Mouse (Mus musculus): ENCODE results near the gene Tha1. TPM values are rescaled to one million over a fixed set of nuclear protein-coding genes. Genes with fewer than 3 reads are reported as not detected.

Tha1 gene
- polyA plus RNA-seq, 1 experiment: 9.0 TPM

DNA sequence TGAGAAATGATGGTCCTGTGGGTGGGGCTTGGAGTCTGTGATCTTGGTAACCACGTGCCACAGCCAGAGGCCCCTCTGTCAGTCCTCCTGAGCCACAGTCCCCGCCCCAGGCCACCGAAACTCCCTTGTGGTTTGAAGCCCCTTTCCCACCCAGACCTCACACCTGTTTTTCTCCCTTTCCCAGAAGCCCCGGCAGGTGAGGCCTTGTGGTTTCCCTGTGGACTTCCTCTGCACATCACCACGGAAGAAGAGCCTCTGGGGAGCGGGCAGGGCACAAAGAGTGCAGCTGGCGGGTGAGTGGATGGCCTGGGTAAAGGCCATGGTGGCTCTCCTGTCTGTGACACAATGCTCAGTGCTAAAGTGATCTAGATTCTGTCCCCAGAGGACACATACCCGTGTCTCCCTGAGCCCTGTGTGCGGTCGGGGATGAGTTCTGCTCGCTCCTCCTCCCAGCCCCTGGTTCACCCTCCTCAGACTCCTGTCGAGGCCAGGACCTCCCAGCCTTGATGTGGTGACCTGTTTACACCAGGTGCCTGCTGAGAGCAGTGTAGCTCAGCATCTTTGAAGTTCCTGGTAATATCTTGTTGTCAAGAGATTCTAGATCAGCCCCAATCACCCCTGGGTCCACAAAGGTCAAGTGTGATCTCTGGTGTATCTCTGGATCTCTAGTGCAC is 1.2 kb downstream of the Tha1 start:
- H3K4me3 ChIP-seq (ENCODE audit: insufficient read depth, low read length): no peak overlapping the region; the same call in 1 of the 2 replicates
- no peak for TF ChIP-seq CTCF (IDR thresholded peaks at IDR 0.05; ENCODE audit: extremely low read depth, insufficient read depth, low read length)
- TF ChIP-seq POLR2A (IDR thresholded peaks at IDR 0.05; ENCODE audit: extremely low read depth, insufficient read depth, low read length): no peak
- no peak overlapping the region for H3K27ac ChIP-seq (ENCODE audit: insufficient read depth, low read length)
- peaks cover 2% of the 10 kb centered on the region; the same call in 1 of the 2 replicates for H3K4me1 ChIP-seq (ENCODE audit: control insufficient read depth, insufficient read depth, low read length)

GRCm38 (mm10) chr11:117871376-117871775 is 1.9 kb downstream of the Tha1 start:
- no peak for TF ChIP-seq CTCF (IDR thresholded peaks at IDR 0.05; ENCODE audit: extremely low read depth, insufficient read depth, low read length)
- no peak for TF ChIP-seq POLR2A (IDR thresholded peaks at IDR 0.05; ENCODE audit: extremely low read depth, insufficient read depth, low read length)
- Histone ChIP-seq H3K4me1 (ENCODE audit: control insufficient read depth, insufficient read depth, low read length) (peaks cover 2% of the 10 kb centered on the region; the same call in 1 of the 2 replicates), H3K4me3 (ENCODE audit: insufficient read depth, low read length) (no peak overlapping the region), H3K27ac (ENCODE audit: insufficient read depth, low read length) (no peak overlapping the region)

DNA sequence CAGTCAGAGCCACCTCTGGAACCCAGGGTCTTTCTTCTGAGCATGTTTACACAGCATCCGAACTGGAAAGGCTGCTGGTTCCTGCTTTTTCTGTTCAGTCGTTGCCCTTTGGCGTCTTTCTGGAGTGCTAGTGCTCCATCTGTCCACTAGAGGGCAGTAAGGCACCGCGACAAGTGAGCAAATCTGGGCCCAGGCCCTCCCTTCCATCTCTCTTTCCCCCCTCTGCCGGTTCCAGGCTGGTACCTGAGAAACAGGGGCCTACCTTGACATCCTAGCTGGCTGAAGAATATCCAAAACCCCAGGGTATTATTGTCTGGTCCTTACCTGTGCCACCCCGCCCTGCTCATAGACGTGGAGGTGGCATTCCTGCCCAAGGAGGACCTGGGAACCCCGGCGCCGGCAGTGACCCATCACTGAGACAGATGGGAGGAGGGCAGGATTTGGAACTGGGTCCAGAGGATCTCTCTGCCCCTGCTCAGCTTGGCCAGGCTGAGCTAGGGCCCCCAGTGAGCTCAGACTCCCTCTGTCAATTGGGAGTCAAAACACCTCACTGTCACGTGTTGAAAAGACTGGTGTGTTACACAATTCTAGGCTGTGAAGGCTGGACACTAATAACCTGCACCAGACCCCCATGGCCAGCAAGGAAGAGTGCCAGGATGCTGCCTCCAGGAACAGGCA is 2.5 kb downstream of the Tha1 start:
- TF ChIP-seq POLR2A (IDR thresholded peaks at IDR 0.05; ENCODE audit: extremely low read depth, insufficient read depth, low read length) (no peak), CTCF (IDR thresholded peaks at IDR 0.05; ENCODE audit: extremely low read depth, insufficient read depth, low read length) (peak; percentile 98)
- Histone ChIP-seq H3K4me3 (ENCODE audit: insufficient read depth, low read length) (no peak overlapping the region), H3K4me1 (ENCODE audit: control insufficient read depth, insufficient read depth, low read length) (peaks cover 2% of the 10 kb centered on the region; the same call in 1 of the 2 replicates), H3K27ac (ENCODE audit: insufficient read depth, low read length) (no peak overlapping the region)

DNA sequence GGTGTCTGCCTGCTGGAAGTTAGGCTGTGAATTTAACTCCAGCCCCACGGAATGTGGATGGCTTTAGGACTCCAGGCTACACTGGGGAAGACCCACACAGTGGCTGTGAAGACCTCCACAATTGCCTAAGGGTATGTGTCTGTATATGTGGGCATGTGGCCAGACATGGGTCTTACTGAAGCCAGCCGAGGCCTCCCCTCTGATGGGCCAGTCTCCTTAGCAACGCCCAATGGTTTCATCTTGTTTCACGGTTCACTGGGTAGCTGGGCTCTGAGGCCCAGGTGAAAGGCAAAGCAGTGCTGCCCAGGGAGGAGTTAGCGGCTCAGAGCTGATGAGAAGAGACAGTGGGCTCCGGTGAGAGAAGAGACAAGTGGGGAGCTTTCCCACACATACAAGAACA is 7.3 kb downstream of the Tha1 start:
- Histone ChIP-seq H3K27ac (ENCODE audit: insufficient read depth, low read length) (no peak overlapping the region), H3K4me3 (ENCODE audit: insufficient read depth, low read length) (no peak overlapping the region), H3K4me1 (ENCODE audit: control insufficient read depth, insufficient read depth, low read length) (no peaks in the 10 kb centered on the region)
- TF ChIP-seq CTCF (IDR thresholded peaks at IDR 0.05; ENCODE audit: extremely low read depth, insufficient read depth, low read length) (no peak), POLR2A (IDR thresholded peaks at IDR 0.05; ENCODE audit: extremely low read depth, insufficient read depth, low read length) (no peak)

DNA sequence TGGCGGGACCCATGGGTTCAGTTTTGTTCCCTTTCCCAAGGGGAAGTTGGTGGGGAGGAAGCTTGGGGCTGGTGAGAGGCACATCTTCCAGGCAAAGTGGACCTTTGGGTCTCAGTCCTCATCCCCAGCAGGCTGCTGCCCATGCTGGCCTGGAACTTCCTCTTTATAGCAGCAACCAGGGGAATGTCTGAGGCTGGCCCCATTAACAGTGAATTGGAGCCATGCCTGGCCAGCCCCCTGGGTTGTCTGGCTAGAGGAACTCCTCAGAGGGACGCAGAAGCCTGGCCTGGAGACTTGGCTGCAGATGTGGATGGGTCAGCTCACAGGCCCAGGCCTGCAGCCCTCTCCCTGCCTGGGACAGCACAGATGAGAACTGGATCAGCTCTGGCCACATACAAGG is 8.5 kb downstream of the Tha1 start:
- TF ChIP-seq POLR2A (IDR thresholded peaks at IDR 0.05; ENCODE audit: extremely low read depth, insufficient read depth, low read length) (no peak), CTCF (IDR thresholded peaks at IDR 0.05; ENCODE audit: extremely low read depth, insufficient read depth, low read length) (no peak)
- no peak overlapping the region for H3K27ac ChIP-seq (ENCODE audit: insufficient read depth, low read length)
- no peaks in the 10 kb centered on the region for H3K4me1 ChIP-seq (ENCODE audit: control insufficient read depth, insufficient read depth, low read length)
- no peak overlapping the region for H3K4me3 ChIP-seq (ENCODE audit: insufficient read depth, low read length)

DNA sequence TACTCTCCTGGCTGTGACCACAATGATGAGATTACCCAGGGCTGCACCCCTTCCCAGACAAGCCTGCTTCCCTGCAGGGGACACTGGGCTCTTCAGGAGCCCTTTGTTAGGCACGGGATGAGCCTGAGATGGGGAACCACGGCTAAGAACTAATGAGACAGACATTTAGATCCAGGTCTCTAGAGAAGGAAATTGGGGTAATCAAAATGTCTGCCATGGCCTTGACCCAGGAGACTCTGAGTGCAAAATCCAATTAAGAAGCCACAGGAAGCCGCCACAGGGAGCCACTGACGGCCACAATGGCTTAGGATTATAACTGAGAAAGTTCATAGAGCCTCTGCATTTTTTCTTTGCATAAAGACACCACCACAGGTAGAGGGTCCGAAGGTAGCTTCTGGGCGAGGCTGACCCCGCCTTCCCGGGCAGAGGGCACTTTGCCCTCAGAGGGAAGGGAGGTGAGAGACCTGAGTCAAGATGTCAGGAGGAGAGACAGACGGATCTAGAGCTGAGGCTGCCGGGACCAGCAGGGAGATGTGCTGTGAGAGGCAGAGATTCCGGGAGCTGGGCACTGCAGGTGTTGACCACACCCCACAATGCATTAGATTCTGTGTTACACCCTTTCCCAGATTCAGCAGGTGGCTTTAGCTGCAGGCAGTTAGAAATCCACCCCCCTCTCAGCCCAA is 10.0 kb downstream of the Tha1 start:
- no peak overlapping the region for H3K4me3 ChIP-seq (ENCODE audit: insufficient read depth, low read length)
- no peak overlapping the region for H3K27ac ChIP-seq (ENCODE audit: insufficient read depth, low read length)
- no peak for TF ChIP-seq CTCF (IDR thresholded peaks at IDR 0.05; ENCODE audit: extremely low read depth, insufficient read depth, low read length)
- no peak for TF ChIP-seq POLR2A (IDR thresholded peaks at IDR 0.05; ENCODE audit: extremely low read depth, insufficient read depth, low read length)
- H3K4me1 ChIP-seq (ENCODE audit: control insufficient read depth, insufficient read depth, low read length): no peaks in the 10 kb centered on the region

GRCm38 (mm10) chr11:117860601-117861000 is 12.7 kb downstream of the Tha1 start, which contains the start of gene Tmem235:
Gene Tmem235 (plus strand): TSS chr11:117860752.
- H3K4me1 ChIP-seq (ENCODE audit: control insufficient read depth, insufficient read depth, low read length): no peaks in the 10 kb centered on the region
- H3K27ac ChIP-seq (ENCODE audit: insufficient read depth, low read length): no peak within 1 kb of the TSS
- no peak within 1 kb of the TSS for H3K4me3 ChIP-seq (ENCODE audit: insufficient read depth, low read length)
- TF ChIP-seq CTCF (IDR thresholded peaks at IDR 0.05; ENCODE audit: extremely low read depth, insufficient read depth, low read length) (no peak), POLR2A (IDR thresholded peaks at IDR 0.05; ENCODE audit: extremely low read depth, insufficient read depth, low read length) (no peak)

DNA sequence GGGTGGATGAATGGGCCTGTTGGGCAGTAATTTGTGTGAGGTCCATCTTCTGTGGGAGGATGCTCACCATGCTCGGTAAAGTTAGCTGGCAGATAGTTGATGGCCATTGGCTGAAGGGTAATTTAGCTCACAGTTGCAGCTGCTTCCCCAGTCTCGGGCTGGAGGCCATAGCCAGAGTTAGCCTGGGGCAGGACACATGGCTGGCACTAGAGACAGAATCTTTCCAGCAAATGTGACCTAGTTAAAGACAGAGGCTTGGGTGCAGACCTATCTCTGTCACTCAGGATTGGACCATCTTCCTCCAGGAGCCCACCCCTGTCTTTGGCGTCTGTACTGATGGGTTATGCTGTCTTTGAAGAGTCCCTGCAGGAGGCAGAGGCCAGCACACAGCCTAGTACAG is 14.9 kb downstream of the Tha1 start:
- TF ChIP-seq POLR2A (IDR thresholded peaks at IDR 0.05; ENCODE audit: extremely low read depth, insufficient read depth, low read length): no peak
- no peak for TF ChIP-seq CTCF (IDR thresholded peaks at IDR 0.05; ENCODE audit: extremely low read depth, insufficient read depth, low read length)
- no peaks in the 10 kb centered on the region for H3K4me1 ChIP-seq (ENCODE audit: control insufficient read depth, insufficient read depth, low read length)
- H3K4me3 ChIP-seq (ENCODE audit: insufficient read depth, low read length): no peak overlapping the region
- no peak overlapping the region for H3K27ac ChIP-seq (ENCODE audit: insufficient read depth, low read length)

DNA sequence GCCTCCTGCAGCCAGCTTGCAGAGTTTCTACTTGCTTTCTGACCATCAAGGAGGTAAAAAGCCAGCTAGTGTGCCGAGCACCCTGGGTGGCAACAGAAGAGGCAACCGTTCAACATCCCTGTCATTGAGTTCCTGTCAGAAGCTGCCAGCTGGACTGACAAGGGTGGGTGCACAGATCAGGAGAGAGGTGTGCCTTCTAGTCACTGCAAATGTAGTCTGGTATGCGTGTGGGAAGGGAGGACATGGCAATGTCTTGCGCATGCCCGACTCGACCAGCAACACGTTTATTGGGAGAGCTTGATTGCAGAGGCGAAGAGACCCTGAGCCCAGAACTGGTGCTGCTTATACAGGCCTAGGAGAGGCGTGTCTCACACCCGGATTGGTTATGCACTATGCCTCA is 15.8 kb downstream of the Tha1 start:
- H3K27ac ChIP-seq (ENCODE audit: insufficient read depth, low read length): no peak overlapping the region
- no peaks in the 10 kb centered on the region for H3K4me1 ChIP-seq (ENCODE audit: control insufficient read depth, insufficient read depth, low read length)
- no peak for TF ChIP-seq CTCF (IDR thresholded peaks at IDR 0.05; ENCODE audit: extremely low read depth, insufficient read depth, low read length)
- TF ChIP-seq POLR2A (IDR thresholded peaks at IDR 0.05; ENCODE audit: extremely low read depth, insufficient read depth, low read length): no peak
- no peak overlapping the region for H3K4me3 ChIP-seq (ENCODE audit: insufficient read depth, low read length)
